Mouse (Mus musculus) hindbrain, embryonic 11.5 days (tissue): ENCODE data around the gene Olfr231. TPM values are rescaled to one million over a fixed set of nuclear protein-coding genes. Genes with fewer than 3 reads are reported as not detected.

Experiments
- ATAC-seq: fragments of 200-750 bp; cut with Nextera tagmentation; 2 replicates; pipeline ENCODE4 v1.8.0; 2017; ENCODE audit warnings: mild to moderate bottlenecking, moderate TSS enrichment, moderate library complexity; ENCODE audit not compliant: low FRiP score
- DNase-seq: peaks from one replicate; pipeline ENCODE4 v3.0.0-alpha.2; 2015; ENCODE audit warnings: low spot score
- H3K27ac ChIP-seq: fragments of 300-500 bp; sonication (generic); 2 replicates; pipeline ENCODE4 v1.5.1; 2014; ENCODE audit warnings: mild to moderate bottlenecking, low read depth, low read length
- H3K27me3 ChIP-seq: fragments of 300-500 bp; sonication (generic); 2 replicates; pipeline ENCODE4 v1.6.1; 2014; ENCODE audit warnings: mild to moderate bottlenecking, low read length, moderate library complexity, mixed read lengths; ENCODE audit not compliant: control insufficient read depth, insufficient read depth
- H3K36me3 ChIP-seq: fragments of 300-500 bp; sonication (generic); 2 replicates; pipeline ENCODE4 v1.6.1; 2014; ENCODE audit warnings: mild to moderate bottlenecking, low read length, moderate library complexity, mixed read lengths; ENCODE audit not compliant: control insufficient read depth, insufficient read depth
- H3K4me1 ChIP-seq: fragments of 300-500 bp; sonication (generic); replicated peaks from 2 replicates; pipeline ENCODE4 v1.6.1; 2014; ENCODE audit warnings: low read length, mixed read lengths; ENCODE audit not compliant: control insufficient read depth, insufficient read depth
- H3K4me2 ChIP-seq: fragments of 300-500 bp; sonication (generic); replicated peaks from 2 replicates; pipeline ENCODE4 v1.6.1; 2014; ENCODE audit warnings: mild to moderate bottlenecking, low read depth, low read length
- H3K4me3 ChIP-seq: fragments of 300-500 bp; sonication (generic); 2 replicates; pipeline ENCODE4 v1.5.1; 2014; ENCODE audit warnings: low read depth, low read length
- H3K9ac ChIP-seq: fragments of 300-500 bp; sonication (generic); 2 replicates; pipeline ENCODE4 v1.6.1; 2014; ENCODE audit warnings: low read depth, low read length
- H3K9me3 ChIP-seq: fragments of 300-500 bp; sonication (generic); 2 replicates; pipeline ENCODE4 v1.6.1; 2016; ENCODE audit warnings: low read length; ENCODE audit not compliant: control insufficient read depth
- WGBS: fragments of 180-500 bp; shearing (Covaris S2); extraction: QIAGEN DNeasy Blood & Tissue Kit; methylation state at CpG from one replicate; pipeline ENCODE4 v1.1.7; 2014; 5-methylcytosine and 5-hydroxymethylcytosine counted together
- polyA plus RNA-seq: library from polyadenylated mRNA; unstranded; fragments of >200 nt; fragmentation: Nextera tagmentation; extraction: Ambion mirVana; gene quantifications from 2 replicates; pipeline ENCODE4 v1.2.1, GENCODE M21; 2014

The Olfr231 gene
- polyA plus RNA-seq, 1 experiment from 2014 or later, result not detected

- Histone ChIP-seq H3K9me3 (no peaks in the 10 kb centered on the region), H3K4me3 (no peak overlapping the region), H3K4me2 (no peak overlapping the region), H3K27ac (no peak overlapping the region), H3K36me3 (no peaks in the 10 kb centered on the region), H3K27me3 (no peaks in the 10 kb centered on the region), H3K4me1 (no peaks in the 10 kb centered on the region), H3K9ac (no peak overlapping the region)
- ATAC-seq (no peak), DNase-seq (no peak)
- 69% methylated on average over 3 of the region's 3 CpGs for WGBS
These were observed 11.0 kb upstream of the Olfr231 start for GRCm38 (mm10) chr1:174131999-174132398.

GRCm38 (mm10) chr1:174131217-174131616 lies 10.3 kb upstream of the Olfr231 start, which contains the start of gene Olfr424:
Gene Olfr424, plus strand, starts transcription at chr1:174131517.
- no peak for DNase-seq
- H3K27ac ChIP-seq, result no peak within 1 kb of the TSS

GRCm38 (mm10) chr1:174103735-174104134 lies 17.2 kb downstream of the Olfr231 start:
- H3K27ac ChIP-seq, result no peak overlapping the region
- H3K9me3 ChIP-seq, result no peaks in the 10 kb centered on the region
- no peaks in the 10 kb centered on the region for H3K36me3 ChIP-seq
- no peaks in the 10 kb centered on the region for H3K27me3 ChIP-seq
- no peak overlapping the region for H3K4me3 ChIP-seq
- H3K9ac ChIP-seq, result no peak overlapping the region
- H3K4me1 ChIP-seq, result no peaks in the 10 kb centered on the region
- WGBS, result 60% methylated on average over 2 of the region's 2 CpGs
- H3K4me2 ChIP-seq, result no peak overlapping the region
- ATAC-seq, result no peak
- DNase-seq, result no peak

More at GRCm38 (mm10) chr1:174131217-174131616, 10.3 kb upstream of the Olfr231 start, which contains the start of gene Olfr424:
- H3K4me3 ChIP-seq, result no peak within 1 kb of the TSS
- no peak for ATAC-seq
- no peaks in the 10 kb centered on the region for H3K36me3 ChIP-seq
- H3K9me3 ChIP-seq, result no peaks in the 10 kb centered on the region
- H3K27me3 ChIP-seq, result no peaks in the 10 kb centered on the region
- WGBS, result 87% methylated on average over 3 of the region's 3 CpGs
- no peak within 1 kb of the TSS for H3K9ac ChIP-seq
- H3K4me2 ChIP-seq, result no peak within 1 kb of the TSS
- no peaks in the 10 kb centered on the region for H3K4me1 ChIP-seq

- ATAC-seq (no peak), DNase-seq (no peak)
- Histone ChIP-seq H3K9me3 (no peaks in the 10 kb centered on the region), H3K4me2 (no peak within 1 kb of the TSS), H3K4me1 (no peaks in the 10 kb centered on the region), H3K4me3 (no peak within 1 kb of the TSS), H3K9ac (no peak within 1 kb of the TSS), H3K36me3 (no peaks in the 10 kb centered on the region), H3K27ac (no peak within 1 kb of the TSS), H3K27me3 (no peaks in the 10 kb centered on the region)
- WGBS, result 89% methylated on average over 1 of the region's 1 CpGs
These were observed 24.4 kb downstream of the Olfr231 start, which contains the start of gene Olfr427 for GRCm38 (mm10) chr1:174096591-174096990. Gene Olfr427, plus strand, starts transcription at chr1:174096891.

GRCm38 (mm10) chr1:174084031-174084430 lies 36.9 kb downstream of the Olfr231 start, which contains the start of gene Olfr429:
Gene Olfr429, plus strand, starts transcription at chr1:174084331.
- 92% methylated on average over 2 of the region's 2 CpGs for WGBS
- Histone ChIP-seq H3K9ac (no peak within 1 kb of the TSS), H3K4me1 (no peaks in the 10 kb centered on the region), H3K4me2 (no peak within 1 kb of the TSS), H3K36me3 (no peaks in the 10 kb centered on the region), H3K9me3 (no peaks in the 10 kb centered on the region), H3K4me3 (no peak within 1 kb of the TSS), H3K27ac (no peak within 1 kb of the TSS), H3K27me3 (no peaks in the 10 kb centered on the region)
- DNase-seq (no peak), ATAC-seq (no peak)

GRCm38 (mm10) chr1:174066305-174066704 lies 54.7 kb downstream of the Olfr231 start, which contains the start of gene Olfr430:
Gene Olfr430, plus strand, starts transcription at chr1:174066605.
- Histone ChIP-seq H3K9ac (no peak within 1 kb of the TSS), H3K4me1 (no peaks in the 10 kb centered on the region), H3K27me3 (no peaks in the 10 kb centered on the region), H3K36me3 (no peaks in the 10 kb centered on the region), H3K9me3 (no peaks in the 10 kb centered on the region), H3K4me2 (no peak within 1 kb of the TSS), H3K27ac (no peak within 1 kb of the TSS), H3K4me3 (no peak within 1 kb of the TSS)
- DNase-seq (no peak), ATAC-seq (no peak)
- WGBS, result 87% methylated on average over 3 of the region's 3 CpGs

Other genes starting within 250 kb of the Olfr231 start
- 0.17 and 0.52 TPM in 2 replicates for gene Ifi211, start 208.1 kb downstream of the Olfr231 start, polyA plus RNA-seq
- gene Mndal, start 178.7 kb downstream of the Olfr231 start, polyA plus RNA-seq, result 0.24 and 0.93 TPM in 2 replicates
- 0.23 TPM in 1 of 2 replicates, not detected in the other for gene Ifi203, start 178.5 kb downstream of the Olfr231 start, polyA plus RNA-seq
- not detected in 2 replicates for gene Ifi202b, start 138.4 kb downstream of the Olfr231 start, polyA plus RNA-seq
- gene Ifi205, start 89.4 kb downstream of the Olfr231 start, polyA plus RNA-seq, result not detected in 2 replicates
- gene Olfr433, start 80.5 kb downstream of the Olfr231 start, polyA plus RNA-seq, result not detected in 2 replicates
- not detected in 2 replicates for gene Olfr432, start 72.0 kb downstream of the Olfr231 start, polyA plus RNA-seq
- gene Olfr430, start 54.6 kb downstream of the Olfr231 start, polyA plus RNA-seq, result not detected in 2 replicates
- gene Olfr429, start 36.8 kb downstream of the Olfr231 start, polyA plus RNA-seq, result not detected in 2 replicates
- gene Olfr427, start 24.3 kb downstream of the Olfr231 start, polyA plus RNA-seq, result not detected in 2 replicates
- not detected in 2 replicates for gene Olfr424, start 10.4 kb upstream of the Olfr231 start, polyA plus RNA-seq
- not detected in 2 replicates for gene Olfr420, start 34.5 kb upstream of the Olfr231 start, polyA plus RNA-seq
- 1.9 and 2.9 TPM in 2 replicates for gene Spta1, start 51.6 kb upstream of the Olfr231 start, polyA plus RNA-seq
- gene Olfr419, start 130.9 kb upstream of the Olfr231 start, polyA plus RNA-seq, result not detected in 2 replicates
- not detected in 2 replicates for gene Mptx1, start 209.4 kb upstream of the Olfr231 start, polyA plus RNA-seq
- not detected in 2 replicates for gene Olfr417, start 244.0 kb upstream of the Olfr231 start, polyA plus RNA-seq